Mouse (Mus musculus): Measurements from ENCODE around the gene Catsper4. TPM values are rescaled to one million over a fixed set of nuclear protein-coding genes. Genes with fewer than 3 reads are reported as not detected.

Catsper4 gene
- total and polyA plus RNA-seq, 2 experiments from 2014 or later: not detected

DNA sequence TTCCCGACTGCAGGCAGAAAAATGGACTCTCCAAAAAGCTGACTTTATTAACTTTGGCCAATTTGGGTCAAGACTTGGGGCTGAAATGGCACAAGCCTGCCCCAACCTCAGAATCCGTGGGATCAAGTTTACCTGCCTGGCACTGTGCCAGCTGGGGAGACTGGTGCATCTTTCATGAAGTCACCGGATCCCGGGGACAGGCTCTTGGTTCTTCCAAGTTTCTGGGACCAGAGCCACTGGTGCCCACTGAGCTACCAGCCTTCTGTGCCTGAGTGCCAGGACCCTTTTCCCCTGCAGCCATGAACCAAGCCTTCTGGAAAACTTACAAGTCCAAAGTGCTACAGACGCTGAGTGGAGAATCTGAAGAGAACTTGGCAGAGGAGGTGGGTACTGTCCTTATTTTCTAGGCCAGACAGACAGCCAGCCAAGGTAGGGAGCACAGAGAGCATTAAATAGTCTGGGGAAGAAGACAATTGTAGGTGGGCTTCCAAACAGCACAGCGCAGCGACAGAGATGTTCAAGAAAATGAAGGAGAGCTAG, 19.6 kb upstream of the Catsper4 start, which contains the start of gene Gm30191:
TSS of gene Gm30191 (plus strand) at position 217 of the 540 bp plus-strand sequence.
- DNase-seq (ENCODE audit: low spot score) (peak; percentile 4), ATAC-seq (ENCODE audit: insufficient read depth, low read depth) (no peak)
- 85% methylated on average over 7 of the region's 7 CpGs for WGBS
- Histone ChIP-seq H3K9me3 (replicated peaks; ENCODE audit: control insufficient read depth, low read length) (no peaks in the 10 kb centered on the region), H3K27me3 (ENCODE audit: control insufficient read depth, insufficient read depth, low read length) (peaks cover 26% of the 10 kb centered on the region), H3K4me1 (ENCODE audit: control insufficient read depth, insufficient read depth) (peaks cover 22% of the 10 kb centered on the region), H3K27ac (ENCODE audit: low read depth) (no peak within 1 kb of the TSS), H3K9ac (replicated peaks; ENCODE audit: low read depth, low read length) (no peak within 1 kb of the TSS), H3K4me3 (ENCODE audit: low read depth, low read length) (peak within 1 kb of the TSS; percentile 79), H3K4me2 (ENCODE audit: low read depth, low read length) (peak within 1 kb of the TSS; percentile 99), H3K36me3 (replicated peaks; ENCODE audit: control insufficient read depth, insufficient read depth, low read length) (no peaks in the 10 kb centered on the region)
- TF ChIP-seq EP300 (IDR thresholded peaks at IDR 0.05; ENCODE audit: low read depth) (no peak), CTCF (IDR thresholded peaks at IDR 0.05; ENCODE audit: low read depth) (no peak)

DNA sequence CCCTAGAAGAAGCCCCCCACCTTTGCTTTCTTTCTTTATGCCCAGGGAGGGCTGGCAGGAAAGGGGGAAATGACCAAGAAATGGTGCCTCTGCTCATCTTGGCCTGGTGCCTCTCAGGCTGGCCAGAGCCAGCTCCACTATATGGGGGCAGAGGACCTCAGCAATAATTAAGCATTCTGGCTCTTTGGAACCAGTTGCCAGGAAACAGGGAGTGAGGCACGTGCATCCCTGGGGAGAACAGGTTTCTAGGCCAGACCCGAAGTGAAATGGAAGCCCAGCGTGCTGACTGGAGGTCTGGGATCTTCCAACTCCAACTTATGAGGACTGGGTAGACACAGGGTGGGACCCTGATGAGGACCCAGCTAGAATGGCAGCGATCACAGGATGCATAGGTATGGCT, 19.1 kb upstream of the Catsper4 start:
- TF ChIP-seq EP300 (IDR thresholded peaks at IDR 0.05; ENCODE audit: low read depth) (no peak), CTCF (IDR thresholded peaks at IDR 0.05; ENCODE audit: low read depth) (no peak)

GRCm38 (mm10) chr4:134245148-134245843, 18.1 kb upstream of the Catsper4 start, which contains the start of gene Zfp593:
Gene Zfp593 (minus strand): TSS chr4:134245592.
- DNase-seq (ENCODE audit: low spot score): peak; percentile 86
- H3K27ac ChIP-seq (ENCODE audit: low read depth): no peak within 1 kb of the TSS
- H3K4me2 ChIP-seq (ENCODE audit: low read depth, low read length): peak within 1 kb of the TSS; percentile 99
- H3K9ac ChIP-seq (replicated peaks; ENCODE audit: low read depth, low read length): peak within 1 kb of the TSS; percentile 77
- H3K9me3 ChIP-seq (replicated peaks; ENCODE audit: control insufficient read depth, low read length): no peaks in the 10 kb centered on the region
- peak; percentile 80 for ATAC-seq (ENCODE audit: insufficient read depth, low read depth)
- peaks cover 17% of the 10 kb centered on the region for H3K27me3 ChIP-seq (ENCODE audit: control insufficient read depth, insufficient read depth, low read length)
- WGBS: under 1% methylated on average over 60 of the region's 60 CpGs
- no peaks in the 10 kb centered on the region for H3K36me3 ChIP-seq (replicated peaks; ENCODE audit: control insufficient read depth, insufficient read depth, low read length)
- peaks cover 8% of the 10 kb centered on the region; the same call in 1 of the 2 replicates for H3K4me1 ChIP-seq (ENCODE audit: control insufficient read depth, insufficient read depth)
- peak; percentile 58 for TF ChIP-seq CTCF (IDR thresholded peaks at IDR 0.05; ENCODE audit: low read depth)
- no peak for TF ChIP-seq EP300 (IDR thresholded peaks at IDR 0.05; ENCODE audit: low read depth)
- H3K4me3 ChIP-seq (ENCODE audit: low read depth, low read length): peak within 1 kb of the TSS; percentile 79

More for the DNA sequence above, 19.1 kb upstream of the Catsper4 start:
- H3K9me3 ChIP-seq (replicated peaks; ENCODE audit: control insufficient read depth, low read length): no peaks in the 10 kb centered on the region
- no peak overlapping the region for H3K27ac ChIP-seq (ENCODE audit: low read depth)
- peaks cover 24% of the 10 kb centered on the region for H3K27me3 ChIP-seq (ENCODE audit: control insufficient read depth, insufficient read depth, low read length)
- no peak overlapping the region for H3K4me2 ChIP-seq (ENCODE audit: low read depth, low read length)
- no peak for ATAC-seq (ENCODE audit: insufficient read depth, low read depth)
- no peak for DNase-seq (ENCODE audit: low spot score)
- H3K4me1 ChIP-seq (ENCODE audit: control insufficient read depth, insufficient read depth): peaks cover 18% of the 10 kb centered on the region; the same call in 1 of the 2 replicates
- no peak overlapping the region for H3K9ac ChIP-seq (replicated peaks; ENCODE audit: low read depth, low read length)
- H3K4me3 ChIP-seq (ENCODE audit: low read depth, low read length): no peak overlapping the region
- no peaks in the 10 kb centered on the region for H3K36me3 ChIP-seq (replicated peaks; ENCODE audit: control insufficient read depth, insufficient read depth, low read length)
- WGBS: 52% methylated on average over 4 of the region's 4 CpGs

DNA sequence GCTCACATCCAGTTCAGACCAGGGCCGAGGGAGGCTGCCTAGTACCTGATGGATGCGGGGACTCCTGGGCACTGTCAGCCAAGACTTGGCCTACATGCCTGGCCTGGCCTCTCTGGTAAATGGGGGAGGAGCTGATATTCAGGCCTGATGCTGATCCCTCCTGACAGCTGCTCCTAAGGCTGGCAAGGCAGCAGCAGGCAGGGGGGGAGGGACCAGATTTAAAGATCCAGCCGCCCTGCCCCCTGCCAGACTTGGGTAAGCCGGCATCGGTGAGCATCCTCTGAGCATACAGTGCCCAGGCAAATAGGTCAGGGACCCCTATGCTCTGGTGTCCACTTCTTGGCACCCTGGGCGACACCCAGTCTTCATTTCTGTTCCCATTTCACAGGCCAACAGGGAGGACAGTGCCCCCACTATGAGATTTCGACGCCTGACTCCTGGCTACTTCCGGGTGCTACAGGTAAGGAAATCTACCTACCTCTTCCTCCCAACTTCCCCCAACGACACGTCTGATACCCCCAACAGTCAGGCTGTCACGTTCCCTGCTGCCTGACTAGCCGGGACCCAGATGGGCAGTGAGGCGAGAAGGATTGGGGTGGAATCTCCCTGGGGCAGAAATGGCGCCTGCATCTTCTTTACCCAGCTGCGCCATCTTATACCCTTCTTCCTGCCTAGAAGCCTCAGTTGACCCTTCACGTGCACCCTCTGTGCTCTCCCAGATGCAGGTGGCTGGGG, 16.5 kb upstream of the Catsper4 start, which contains the start of gene E130218I03Rik:
TSS of gene E130218I03Rik (plus strand) at position 147 of the 735 bp plus-strand sequence.
- Histone ChIP-seq H3K4me1 (ENCODE audit: control insufficient read depth, insufficient read depth) (peaks cover 9% of the 10 kb centered on the region), H3K9me3 (replicated peaks; ENCODE audit: control insufficient read depth, low read length) (no peaks in the 10 kb centered on the region), H3K36me3 (replicated peaks; ENCODE audit: control insufficient read depth, insufficient read depth, low read length) (no peaks in the 10 kb centered on the region), H3K4me2 (ENCODE audit: low read depth, low read length) (no peak within 1 kb of the TSS), H3K27me3 (ENCODE audit: control insufficient read depth, insufficient read depth, low read length) (peaks cover 12% of the 10 kb centered on the region), H3K27ac (ENCODE audit: low read depth) (no peak within 1 kb of the TSS), H3K9ac (replicated peaks; ENCODE audit: low read depth, low read length) (no peak within 1 kb of the TSS), H3K4me3 (ENCODE audit: low read depth, low read length) (no peak within 1 kb of the TSS)
- TF ChIP-seq EP300 (IDR thresholded peaks at IDR 0.05; ENCODE audit: low read depth) (no peak), CTCF (IDR thresholded peaks at IDR 0.05; ENCODE audit: low read depth) (no peak)
- DNase-seq (ENCODE audit: low spot score) (peak; percentile 5), ATAC-seq (ENCODE audit: insufficient read depth, low read depth) (no peak)
- WGBS: 89% methylated on average over 16 of the region's 17 CpGs

- H3K36me3 ChIP-seq (replicated peaks; ENCODE audit: control insufficient read depth, insufficient read depth, low read length): no peaks in the 10 kb centered on the region
- no peaks in the 10 kb centered on the region for H3K27me3 ChIP-seq (ENCODE audit: control insufficient read depth, insufficient read depth, low read length)
- 0 out of 2 replicates have a peak overlapping the region, but pooled peaks have one; percentile 28 for H3K9ac ChIP-seq (replicated peaks; ENCODE audit: low read depth, low read length)
- DNase-seq (ENCODE audit: low spot score): no peak
- peak overlapping the region; percentile 69 for H3K4me2 ChIP-seq (ENCODE audit: low read depth, low read length)
- H3K9me3 ChIP-seq (replicated peaks; ENCODE audit: control insufficient read depth, low read length): no peaks in the 10 kb centered on the region
- 14% methylated on average over 10 of the region's 10 CpGs for WGBS
- H3K4me1 ChIP-seq (ENCODE audit: control insufficient read depth, insufficient read depth): peaks cover 16% of the 10 kb centered on the region
- H3K4me3 ChIP-seq (ENCODE audit: low read depth, low read length): peak overlapping the region; percentile 41
- no peak for TF ChIP-seq EP300 (IDR thresholded peaks at IDR 0.05; ENCODE audit: low read depth)
- TF ChIP-seq CTCF (IDR thresholded peaks at IDR 0.05; ENCODE audit: low read depth): no peak
- ATAC-seq (ENCODE audit: insufficient read depth, low read depth): no peak
- H3K27ac ChIP-seq (ENCODE audit: low read depth): no peak overlapping the region
These were observed 11.5 kb upstream of the Catsper4 start for GRCm38 (mm10) chr4:134238686-134239085.
